Mouse (Mus musculus) MEL (cell line): ENCODE data around the gene Pxt1. TPM values are rescaled to one million over a fixed set of nuclear protein-coding genes. Genes with fewer than 3 reads are reported as not detected.

ENCODE experiments used
- DNase-seq: peaks from one replicate; pipeline ENCODE4 v3.0.0; 2011; ENCODE audit warnings: low read depth, low spot score
- H3K27ac ChIP-seq: 2 replicates; pipeline ENCODE4 v1.5.1; 2012; ENCODE audit warnings: low read depth, mild to moderate bottlenecking, control low read depth, low read length, moderate library complexity; ENCODE audit not compliant: control insufficient read depth
- H3K27me3 ChIP-seq, 2 experiments: fragments of 150-350 bp in 1 of 2; sonication (generic) in 1 of 2; 2 replicates each; pipeline ENCODE4 v1.6.1; 2012; ENCODE audit warnings: low read length in 2 of 2, mild to moderate bottlenecking in 2 of 2, improper control_type of control experiment in 1 of 2, moderate library complexity in 1 of 2; ENCODE audit not compliant: insufficient read depth in 2 of 2, control insufficient read depth in 1 of 2
- H3K36me3 ChIP-seq, 2 experiments: 2 replicates each; pipeline ENCODE4 v1.6.1; 2012 to 2014; ENCODE audit warnings: low read length in 2 of 2, improper control_type of control experiment in 1 of 2, inconsistent platforms in 1 of 2, mild to moderate bottlenecking in 1 of 2; ENCODE audit not compliant: insufficient read depth in 2 of 2, control insufficient read depth in 1 of 2
- H3K4me1 ChIP-seq, 2 experiments: fragments of 150-350 bp in 1 of 2; sonication (generic) in 1 of 2; 2 replicates each; pipeline ENCODE4 v1.6.1; 2012; ENCODE audit warnings: low read length in 2 of 2, improper control_type of control experiment in 1 of 2, mild to moderate bottlenecking in 1 of 2; ENCODE audit not compliant: insufficient read depth in 2 of 2, control insufficient read depth in 1 of 2
- H3K4me3 ChIP-seq, 2 experiments: fragments of 150-350 bp in 1 of 2; sonication (generic) in 1 of 2; 2 replicates each; pipeline ENCODE4 v1.5.1; 2012; ENCODE audit warnings: low read depth in 2 of 2, low read length in 2 of 2, mild to moderate bottlenecking in 2 of 2, moderate library complexity in 2 of 2, control low read depth in 1 of 2, improper control_type of control experiment in 1 of 2; ENCODE audit not compliant: control insufficient read depth in 1 of 2, insufficient read depth in 1 of 2
- H3K79me2 ChIP-seq: 2 replicates; pipeline ENCODE4 v1.6.1; 2012; ENCODE audit warnings: mild to moderate bottlenecking, low read length, moderate library complexity; ENCODE audit not compliant: control insufficient read depth, poor library complexity, insufficient read depth
- H3K9ac ChIP-seq: 2 replicates; pipeline ENCODE4 v1.6.1; 2012; ENCODE audit warnings: low read depth, mild to moderate bottlenecking, control low read depth, low read length, moderate library complexity; ENCODE audit not compliant: control insufficient read depth, poor library complexity, severe bottlenecking
- H3K9me3 ChIP-seq: fragments of 150-350 bp; sonication (generic); replicated peaks from 2 replicates; pipeline ENCODE4 v1.6.1; 2012; ENCODE audit warnings: mild to moderate bottlenecking, low read length, improper control_type of control experiment, moderate library complexity; ENCODE audit not compliant: insufficient read depth
- BHLHE40 ChIP-seq: IDR thresholded peaks from 2 replicates; pipeline ENCODE4 v1.6.1; 2012; ENCODE audit warnings: low read depth, mild to moderate bottlenecking, inconsistent platforms, low read length, improper control_type of control experiment, borderline replicate concordance
- CHD2 ChIP-seq: IDR thresholded peaks from 2 replicates; pipeline ENCODE4 v1.6.1; 2011; ENCODE audit warnings: low read length, improper control_type of control experiment
- CTCF ChIP-seq, 3 experiments: IDR thresholded peaks in 2 of 3; conservative IDR thresholded peaks in 1 of 3; 2 replicates each; pipeline ENCODE4 v1.5.1; 2011 to 2012; ENCODE audit warnings: low read length in 3 of 3, low read depth in 2 of 3, mild to moderate bottlenecking in 2 of 3, improper control_type of control experiment in 1 of 3, inconsistent platforms in 1 of 3, mixed read lengths in 1 of 3, moderate library complexity in 1 of 3; ENCODE audit not compliant: control insufficient read depth in 1 of 3, insufficient read depth in 1 of 3, poor library complexity in 1 of 3, severe bottlenecking in 1 of 3
- E2F4 ChIP-seq: IDR thresholded peaks from 2 replicates; pipeline ENCODE4 v1.6.1; 2011; ENCODE audit warnings: low read depth, low read length, improper control_type of control experiment, borderline replicate concordance
- ELF1 ChIP-seq: IDR thresholded peaks from 2 replicates; pipeline ENCODE4 v1.6.1; 2014; ENCODE audit warnings: low read depth, mild to moderate bottlenecking, inconsistent platforms, low read length, improper control_type of control experiment, moderate library complexity
- EP300 ChIP-seq, 2 experiments: IDR thresholded peaks; 2 replicates each; pipeline ENCODE4 v1.6.1; 2011; ENCODE audit warnings: improper control_type of control experiment in 2 of 2, low read length in 2 of 2, low read depth in 1 of 2, mild to moderate bottlenecking in 1 of 2
- HCFC1 ChIP-seq: IDR thresholded peaks from 2 replicates; pipeline ENCODE4 v1.6.1; 2012; ENCODE audit warnings: low read depth, mild to moderate bottlenecking, inconsistent platforms, low read length, improper control_type of control experiment, moderate library complexity
- JUND ChIP-seq: IDR thresholded peaks from 2 replicates; pipeline ENCODE4 v1.6.1; 2011; ENCODE audit warnings: low read depth, mild to moderate bottlenecking, improper control_type of control experiment, low read length
- KAT2A ChIP-seq: conservative IDR thresholded peaks from 2 replicates; pipeline ENCODE4 v1.6.1; 2012; ENCODE audit warnings: low read depth, low read length, improper control_type of control experiment, inconsistent platforms
- MAFK ChIP-seq: IDR thresholded peaks from 2 replicates; pipeline ENCODE4 v1.6.1; 2011; ENCODE audit warnings: low read depth, mild to moderate bottlenecking, low read length, improper control_type of control experiment, borderline replicate concordance
- MAX ChIP-seq: IDR thresholded peaks from 2 replicates; pipeline ENCODE4 v1.6.1; 2011; ENCODE audit warnings: low read length, improper control_type of control experiment
- MEF2A ChIP-seq: IDR thresholded peaks from 2 replicates; pipeline ENCODE4 v1.6.1; 2014; ENCODE audit warnings: low read depth, mild to moderate bottlenecking, inconsistent platforms, low read length, improper control_type of control experiment; ENCODE audit not compliant: poor library complexity, insufficient replicate concordance, severe bottlenecking; ENCODE audit errors: extremely low read depth
- MXI1 ChIP-seq: IDR thresholded peaks from 2 replicates; pipeline ENCODE4 v1.6.1; 2011; ENCODE audit warnings: mild to moderate bottlenecking, low read depth, low read length, improper control_type of control experiment
- MYB ChIP-seq: IDR thresholded peaks from 2 replicates; pipeline ENCODE4 v1.6.1; 2011; ENCODE audit warnings: mild to moderate bottlenecking, low read depth, low read length, improper control_type of control experiment
- NELFE ChIP-seq: IDR thresholded peaks from 2 replicates; pipeline ENCODE4 v1.6.1; 2011; ENCODE audit warnings: low read depth, low read length, improper control_type of control experiment
- NRF1 ChIP-seq: IDR thresholded peaks from 2 replicates; pipeline ENCODE4 v1.6.1; 2014; ENCODE audit warnings: low read depth, mild to moderate bottlenecking, inconsistent platforms, low read length, improper control_type of control experiment, moderate library complexity; ENCODE audit not compliant: poor library complexity, insufficient read depth, severe bottlenecking
- POLR2A ChIP-seq, 2 experiments: IDR thresholded peaks; 2 replicates each; pipeline ENCODE4 v1.6.1; 2011 to 2012; ENCODE audit warnings: low read length in 2 of 2, mild to moderate bottlenecking in 2 of 2, control low read depth in 1 of 2, improper control_type of control experiment in 1 of 2, low read depth in 1 of 2, moderate library complexity in 1 of 2; ENCODE audit not compliant: control insufficient read depth in 1 of 2, insufficient read depth in 1 of 2, poor library complexity in 1 of 2
- POLR2AphosphoS2 ChIP-seq: IDR thresholded peaks from 2 replicates; pipeline ENCODE4 v1.6.1; 2011; ENCODE audit warnings: low read length, improper control_type of control experiment
- POLR2AphosphoS5 ChIP-seq: IDR thresholded peaks from 2 replicates; pipeline ENCODE4 v1.6.1; 2012; ENCODE audit warnings: low read depth, borderline replicate concordance, mild to moderate bottlenecking, inconsistent platforms, low read length, moderate library complexity, mixed read lengths
- SIN3A ChIP-seq: IDR thresholded peaks from 2 replicates; pipeline ENCODE4 v1.6.1; 2012; ENCODE audit warnings: low read length, improper control_type of control experiment, inconsistent platforms
- SMC3 ChIP-seq: IDR thresholded peaks from 2 replicates; pipeline ENCODE4 v1.6.1; 2011; ENCODE audit warnings: low read depth, low read length, improper control_type of control experiment
- TAL1 ChIP-seq: IDR thresholded peaks from 2 replicates; pipeline ENCODE4 v1.6.1; 2012; ENCODE audit warnings: mild to moderate bottlenecking, inconsistent platforms, low read length, moderate library complexity, mixed read lengths
- TBP ChIP-seq: IDR thresholded peaks from 2 replicates; pipeline ENCODE4 v1.8.0; 2011; ENCODE audit warnings: low read depth, low read length, improper control_type of control experiment
- TCF12 ChIP-seq: IDR thresholded peaks from 2 replicates; pipeline ENCODE4 v1.6.1; 2014; ENCODE audit warnings: low read depth, mild to moderate bottlenecking, inconsistent platforms, low read length, improper control_type of control experiment, moderate library complexity
- UBTF ChIP-seq: IDR thresholded peaks from 2 replicates; pipeline ENCODE4 v1.6.1; 2012; ENCODE audit warnings: low read depth, mild to moderate bottlenecking, inconsistent platforms, low read length, improper control_type of control experiment, moderate library complexity, borderline replicate concordance; ENCODE audit not compliant: insufficient read depth
- ZC3H11A ChIP-seq: IDR thresholded peaks from 2 replicates; pipeline ENCODE4 v1.6.1; 2012; ENCODE audit warnings: low read depth, mild to moderate bottlenecking, inconsistent platforms, low read length, improper control_type of control experiment
- ZKSCAN1 ChIP-seq: IDR thresholded peaks from 2 replicates; pipeline ENCODE4 v1.6.1; 2012; ENCODE audit warnings: low read depth, mild to moderate bottlenecking, inconsistent platforms, low read length, improper control_type of control experiment, moderate library complexity
- polyA plus RNA-seq, 2 experiments: library from polyadenylated mRNA; stranded (reverse) in 1 of 2; unstranded in 1 of 2; fragments of >175 nt in 1 of 2; fragments of >200 nt in 1 of 2; gene quantifications; 2 replicates each; pipeline versions ENCODE4 v1.2.1 to v1.2.4; 2012; ENCODE audit warnings: low replicate concordance in 2 of 2, low read depth in 1 of 2; ENCODE audit not compliant: insufficient read length in 2 of 2, insufficient read depth in 1 of 2, missing spikeins in 1 of 2
- total RNA-seq: library from RNA; depleted of rRNA; stranded (reverse); fragments of 300-350 nt; gene quantifications from 2 replicates; pipeline ENCODE4 v1.2.3, GENCODE M21; 2012

Pxt1 gene
- total and polyA plus RNA-seq, 3 experiments: not detected

DNA sequence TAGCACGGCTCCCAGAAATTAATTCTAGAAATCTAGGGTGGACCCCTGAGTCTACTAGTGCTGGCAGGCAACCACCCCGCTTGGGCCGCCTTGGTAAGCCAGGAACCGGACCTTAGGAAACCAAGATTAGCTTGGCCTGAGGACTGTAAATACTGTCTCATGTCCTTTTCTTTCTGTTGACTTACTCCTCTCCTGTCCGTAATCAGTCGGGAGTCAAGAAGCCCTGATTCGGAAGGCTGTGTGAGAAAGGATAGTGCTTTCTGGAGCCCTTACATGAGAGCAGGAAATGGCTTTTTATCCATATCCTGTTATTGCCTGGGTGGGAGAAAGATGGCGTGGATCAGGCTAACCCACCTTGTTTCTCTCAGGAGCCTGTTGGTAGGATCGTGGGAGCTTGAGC is 9.6 kb upstream of the Pxt1 start:
- peak overlapping the region; percentile 79 to 94 for H3K4me3 ChIP-seq
- H3K9ac ChIP-seq: peak overlapping the region; percentile 87
- H3K79me2 ChIP-seq: peaks cover 46% of the 10 kb centered on the region
- peak; percentile 50 for DNase-seq
- TF ChIP-seq POLR2AphosphoS5 (no peak), MXI1 (0 out of 2 replicates have a peak, but pooled peaks have one; percentile 20), TCF12 (no peak)
- TF ChIP-seq, all 39 proteins: peak for 1
- H3K36me3 ChIP-seq: peaks cover 2 to 22% of the 10 kb centered on the region in 2 experiments; a peak in 3 of 4 replicates
- peaks cover 19 to 33% of the 10 kb centered on the region in 2 experiments for H3K4me1 ChIP-seq
- H3K27ac ChIP-seq: peak overlapping the region; percentile 96
- no peaks in the 10 kb centered on the region for H3K27me3 ChIP-seq
- no peaks in the 10 kb centered on the region for H3K9me3 ChIP-seq

DNA sequence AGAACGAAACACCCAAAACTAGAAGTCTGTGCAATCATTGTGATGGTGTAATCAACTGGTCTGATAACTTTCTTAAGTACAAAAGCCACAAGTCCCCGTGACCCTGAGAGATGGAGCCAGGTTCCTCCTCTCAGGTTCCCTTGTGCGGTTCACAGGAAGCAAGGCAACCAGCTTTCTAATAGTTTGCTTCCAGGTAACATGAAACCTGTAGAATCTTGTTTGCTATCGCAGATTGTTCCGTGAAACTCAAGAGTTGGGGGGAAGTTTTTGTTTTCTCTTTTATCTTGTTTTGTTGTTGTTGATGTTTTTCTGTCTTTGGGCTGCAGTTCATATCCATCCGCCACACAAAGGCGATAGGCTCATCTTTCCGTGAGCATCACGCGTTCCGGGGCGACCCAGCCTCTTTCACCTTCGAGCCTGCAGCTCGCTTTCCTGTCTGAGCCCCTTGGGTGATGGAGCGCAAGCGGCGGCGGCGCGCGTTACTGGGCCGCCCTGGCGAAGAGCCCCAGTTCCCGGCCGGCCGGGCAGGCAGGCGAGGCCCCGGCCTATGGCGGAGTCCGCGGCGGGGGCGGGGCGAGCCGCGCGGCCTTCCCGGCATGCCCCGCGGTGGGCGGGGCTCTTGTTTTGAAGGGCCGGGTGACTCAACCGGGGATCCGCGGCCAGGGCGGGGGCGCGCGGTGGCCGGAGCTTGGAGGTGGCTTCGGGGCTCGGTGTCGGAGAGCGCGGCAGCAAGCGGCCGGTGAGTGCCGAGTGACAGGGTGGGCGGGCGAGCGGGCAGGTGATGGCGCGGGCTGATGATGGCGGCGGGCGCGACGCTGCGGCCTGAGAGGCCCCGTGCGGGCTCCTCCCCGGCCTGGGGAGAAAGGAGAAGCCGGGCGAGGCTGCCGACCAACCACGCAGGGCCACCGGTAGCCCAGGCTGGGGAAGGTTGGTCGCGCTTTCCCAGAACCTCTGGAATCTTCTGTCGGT is 8.5 kb upstream of the Pxt1 start, which contains the start of gene Kctd20:
Kctd20 (plus strand) TSS at position 120 of the 969 bp plus-strand sequence.
- peaks cover 40% of the 10 kb centered on the region for H3K79me2 ChIP-seq
- peak within 1 kb of the TSS; percentile 87 for H3K9ac ChIP-seq
- no peaks in the 10 kb centered on the region for H3K9me3 ChIP-seq
- DNase-seq: peak; percentile 92
- H3K27me3 ChIP-seq: no peaks in the 10 kb centered on the region
- peak within 1 kb of the TSS; percentile 79 to 94 for H3K4me3 ChIP-seq
- H3K27ac ChIP-seq: peak within 1 kb of the TSS; percentile 96
- H3K36me3 ChIP-seq: peaks cover 0 to 22% of the 10 kb centered on the region in 2 experiments; a peak in 2 of 4 replicates
- peaks cover 19 to 33% of the 10 kb centered on the region in 2 experiments for H3K4me1 ChIP-seq
- no peak for TF ChIP-seq MAFK
- no peak for TF ChIP-seq MYB
- peak; percentile 67 for TF ChIP-seq SIN3A
- no peak for TF ChIP-seq TAL1
- TF ChIP-seq POLR2AphosphoS5: no peak
- TF ChIP-seq MAX: no peak; the same call in 1 of the 2 replicates
- TF ChIP-seq ZC3H11A: peak; percentile 11; the same call in 1 of the 2 replicates
- TF ChIP-seq TBP: peak; percentile 63
- TF ChIP-seq NELFE: peak; percentile 88
- TF ChIP-seq ZKSCAN1: 0 out of 2 replicates have a peak, but pooled peaks have one; percentile 39
- no peak; the same call in 1 of the 2 replicates for TF ChIP-seq CHD2
- TF ChIP-seq POLR2AphosphoS2: peak; percentile 82
- TF ChIP-seq CTCF (IDR thresholded peaks at IDR 0.05 in 2 of 3, conservative IDR thresholded peaks at IDR 0.05 in 1 of 3; ENCODE audit: control insufficient read depth in 1 of 3, insufficient read depth in 1 of 3, low read depth in 2 of 3, low read length in 3 of 3, poor library complexity in 1 of 3, severe bottlenecking in 1 of 3): no peak
- TF ChIP-seq KAT2A: peak; percentile 60; the same call in 1 of the 2 replicates
- no peak for TF ChIP-seq NRF1
- TF ChIP-seq JUND: no peak
- no peak for TF ChIP-seq ELF1
- TF ChIP-seq MEF2A: peak; percentile 33; the same call in 1 of the 2 replicates
- peak; percentile 96; the same call in 1 of the 2 replicates for TF ChIP-seq UBTF
- peak; percentile 93 to 98 for TF ChIP-seq POLR2A (IDR thresholded peaks at IDR 0.05; ENCODE audit: control insufficient read depth in 1 of 2, insufficient read depth in 1 of 2, low read depth in 1 of 2, low read length in 2 of 2, poor library complexity in 1 of 2)
- no peak for TF ChIP-seq E2F4
- TF ChIP-seq BHLHE40: peak; percentile 85
- TF ChIP-seq SMC3: no peak
- peak; percentile 84 for TF ChIP-seq MXI1
- TF ChIP-seq EP300 (IDR thresholded peaks at IDR 0.05; ENCODE audit: low read depth in 1 of 2, low read length in 2 of 2): no peak
- peak; percentile 87 for TF ChIP-seq HCFC1
- peak; percentile 49 for TF ChIP-seq TCF12
